Mouse (Mus musculus) heart, adult 2 months (tissue): Measurements from ENCODE around the gene Gm39566. TPM values are rescaled to one million over a fixed set of nuclear protein-coding genes. Genes with fewer than 3 reads are reported as not detected.

Experiments used
- DNase-seq, 2 experiments: peaks; one replicate each; pipeline ENCODE4 v3.0.0; 2021
- H3K27ac ChIP-seq: fragments of 200-600 bp; 2 replicates; pipeline ENCODE4 v1.8.1; 2022
- H3K27me3 ChIP-seq: fragments of 200-500 bp; 2 replicates; pipeline ENCODE4 v1.6.1; 2012; ENCODE audit warnings: mild to moderate bottlenecking, low read length, inconsistent platforms, mixed read lengths; ENCODE audit not compliant: control insufficient read depth, insufficient read depth
- H3K36me3 ChIP-seq: fragments of 200-500 bp; 2 replicates; pipeline ENCODE4 v1.6.1; 2012; ENCODE audit warnings: low read length, inconsistent platforms; ENCODE audit not compliant: control insufficient read depth, insufficient read depth
- H3K4me1 ChIP-seq: fragments of 200-500 bp; 2 replicates; pipeline ENCODE4 v1.6.1; 2011; ENCODE audit warnings: low read length; ENCODE audit not compliant: control insufficient read depth, insufficient read depth
- H3K4me3 ChIP-seq: fragments of 200-600 bp; 2 replicates; pipeline ENCODE4 v1.8.1; 2022
- H3K79me2 ChIP-seq: fragments of 200-500 bp; replicated peaks from 2 replicates; pipeline ENCODE4 v1.6.1; 2012; ENCODE audit warnings: mild to moderate bottlenecking, inconsistent platforms, low read length, moderate library complexity, mixed read lengths; ENCODE audit not compliant: control insufficient read depth, insufficient read depth
- H3K9ac ChIP-seq: fragments of 200-500 bp; 2 replicates; pipeline ENCODE4 v1.6.1; 2012; ENCODE audit warnings: low read depth, mild to moderate bottlenecking, control low read depth, inconsistent platforms, low read length, mixed read lengths
- CTCF ChIP-seq: fragments of 200-600 bp; IDR thresholded peaks from 2 replicates; pipeline ENCODE4 v1.8.1; 2022; ENCODE audit warnings: antibody characterized with exemption, mild to moderate bottlenecking, moderate library complexity
- EP300 ChIP-seq: fragments of 200-500 bp; IDR thresholded peaks from 2 replicates; pipeline ENCODE4 v1.6.1; 2011; ENCODE audit warnings: low read depth, low read length, control low read depth; ENCODE audit not compliant: insufficient read depth
- POLR2A ChIP-seq: fragments of 200-500 bp; IDR thresholded peaks from 2 replicates; pipeline ENCODE4 v1.6.1; 2011; ENCODE audit warnings: mild to moderate bottlenecking, low read depth, low read length, control low read depth; ENCODE audit not compliant: insufficient read depth
- WGBS: fragments of 180-500 bp; shearing (Covaris S2); methylation state at CpG from one replicate; pipeline ENCODE4 v1.1.7; 2018; 5-methylcytosine and 5-hydroxymethylcytosine counted together
- intact Hi-C: fragments of 180-260 bp; cut with DNase I; formaldehyde crosslinking; loops from one replicate; pipeline ENCODE4 v1.15.1; 2025
- polyA plus RNA-seq: library from polyadenylated mRNA; depleted of rRNA; stranded (reverse); fragments of >200 nt; gene quantifications from 2 replicates; pipeline ENCODE4 v1.2.3, GENCODE M21; 2012
- total RNA-seq, 2 experiments: library from RNA; stranded (reverse); gene quantifications; 2 replicates each; pipeline ENCODE4 v1.2.3; 2021

The Gm39566 gene
- total and polyA plus RNA-seq, 3 experiments, result 0.02 TPM; not detected in 2

GRCm38 (mm10) chr11:69822080-69822479 lies 7.0 kb upstream of the Gm39566 start, which contains the start of gene Spem1:
TSS of gene Spem1 (minus strand) at chr11:69822180.
- 81% methylated on average over 3 of the region's 3 CpGs for WGBS
- Histone ChIP-seq H3K4me3 (no peak within 1 kb of the TSS), H3K4me1 (no peaks in the 10 kb centered on the region), H3K79me2 (no peaks in the 10 kb centered on the region), H3K27ac (no peak within 1 kb of the TSS), H3K9ac (no peak within 1 kb of the TSS), H3K27me3 (no peaks in the 10 kb centered on the region), H3K36me3 (no peaks in the 10 kb centered on the region)
- intact Hi-C loops, result no loop called here
- TF ChIP-seq POLR2A (no peak), CTCF (no peak), EP300 (no peak)
- DNase-seq, result no peak

- 81% methylated on average over 8 of the region's 8 CpGs for WGBS
- TF ChIP-seq POLR2A (no peak), EP300 (no peak), CTCF (no peak)
- H3K9ac ChIP-seq, result no peak overlapping the region
These were observed 3.8 kb upstream of the Gm39566 start for GRCm38 (mm10) chr11:69818871-69819270.

GRCm38 (mm10) chr11:69818365-69818764 lies 3.3 kb upstream of the Gm39566 start, which contains the start of gene Spem2:
TSS of gene Spem2 (minus strand) at chr11:69818465.
- intact Hi-C loops, result no loop called here
- H3K4me1 ChIP-seq, result no peaks in the 10 kb centered on the region
- no peaks in the 10 kb centered on the region for H3K79me2 ChIP-seq
- H3K27me3 ChIP-seq, result no peaks in the 10 kb centered on the region
- no peak within 1 kb of the TSS for H3K4me3 ChIP-seq
- no peak for TF ChIP-seq POLR2A
- TF ChIP-seq EP300, result no peak
- TF ChIP-seq CTCF, result no peak
- no peak within 1 kb of the TSS for H3K27ac ChIP-seq
- no peak within 1 kb of the TSS for H3K9ac ChIP-seq
- DNase-seq, result no peak
- WGBS, result 72% methylated on average over 2 of the region's 2 CpGs
- H3K36me3 ChIP-seq, result no peaks in the 10 kb centered on the region

More at GRCm38 (mm10) chr11:69818871-69819270, 3.8 kb upstream of the Gm39566 start:
- intact Hi-C loops, result no loop called here
- no peaks in the 10 kb centered on the region for H3K27me3 ChIP-seq
- no peaks in the 10 kb centered on the region for H3K4me1 ChIP-seq
- no peak for DNase-seq
- H3K79me2 ChIP-seq, result no peaks in the 10 kb centered on the region
- no peak overlapping the region for H3K27ac ChIP-seq
- no peak overlapping the region for H3K4me3 ChIP-seq
- no peaks in the 10 kb centered on the region for H3K36me3 ChIP-seq

- Histone ChIP-seq H3K27ac (no peak overlapping the region), H3K79me2 (no peaks in the 10 kb centered on the region), H3K27me3 (no peaks in the 10 kb centered on the region), H3K4me3 (no peak overlapping the region), H3K4me1 (no peaks in the 10 kb centered on the region), H3K9ac (no peak overlapping the region), H3K36me3 (no peaks in the 10 kb centered on the region)
- no peak for DNase-seq
- 93% methylated on average over 12 of the region's 12 CpGs for WGBS
- TF ChIP-seq CTCF (no peak), EP300 (no peak), POLR2A (no peak)
- intact Hi-C loops, result no loop called here
These were observed 1.4 kb upstream of the Gm39566 start for GRCm38 (mm10) chr11:69816520-69816919.

- intact Hi-C loops, result no loop called here
- Histone ChIP-seq H3K27ac (no peak overlapping the region), H3K36me3 (no peaks in the 10 kb centered on the region), H3K27me3 (no peaks in the 10 kb centered on the region), H3K79me2 (no peaks in the 10 kb centered on the region), H3K4me1 (no peaks in the 10 kb centered on the region), H3K9ac (no peak overlapping the region), H3K4me3 (no peak overlapping the region)
- no peak for TF ChIP-seq CTCF
- TF ChIP-seq POLR2A, result no peak
- no peak for TF ChIP-seq EP300
- DNase-seq, result no peak
These were observed 4.8 kb downstream of the Gm39566 start for GRCm38 (mm10) chr11:69810280-69810679.

- Histone ChIP-seq H3K36me3 (no peaks in the 10 kb centered on the region), H3K4me1 (peaks cover 4% of the 10 kb centered on the region; the same call in 1 of the 2 replicates), H3K4me3 (no peak overlapping the region), H3K9ac (no peak overlapping the region), H3K27me3 (no peaks in the 10 kb centered on the region), H3K79me2 (no peaks in the 10 kb centered on the region), H3K27ac (no peak overlapping the region)
- TF ChIP-seq EP300, result no peak
- TF ChIP-seq POLR2A, result no peak
- TF ChIP-seq CTCF, result no peak
- no peak for DNase-seq
- intact Hi-C loops, result no loop called here
- 42% methylated on average over 2 of the region's 2 CpGs for WGBS
These were observed 7.5 kb downstream of the Gm39566 start for GRCm38 (mm10) chr11:69807641-69808040.
